Mouse (Mus musculus): ENCODE measurements around the gene Gbp8. TPM values are rescaled to one million over a fixed set of nuclear protein-coding genes. Genes with fewer than 3 reads are reported as not detected.

The Gbp8 gene
- polyA plus RNA-seq, 1 experiment from 2014 or later = 0.78 TPM

GRCm38 (mm10) chr5:105011570-105011969 is 127.8 kb downstream of the Gbp8 start:
- H3K27ac ChIP-seq (ENCODE audit: low read length) = no peak overlapping the region
- DNase-seq (ENCODE audit: low spot score) (no peak), ATAC-seq (no peak)
- TF ChIP-seq EP300 (IDR thresholded peaks at IDR 0.05) (no peak), CTCF (IDR thresholded peaks at IDR 0.05) (no peak)
- no peak overlapping the region for H3K4me2 ChIP-seq (replicated peaks; ENCODE audit: low read depth, low read length)
- no peaks in the 10 kb centered on the region for H3K36me3 ChIP-seq (ENCODE audit: insufficient read depth, low read length)
- no peaks in the 10 kb centered on the region for H3K27me3 ChIP-seq (replicated peaks; ENCODE audit: insufficient read depth, low read length)
- 80% methylated on average over 3 of the region's 4 CpGs for WGBS
- no peaks in the 10 kb centered on the region for H3K4me1 ChIP-seq (ENCODE audit: insufficient read depth, low read depth, low read length)
- no peak overlapping the region for H3K9ac ChIP-seq (replicated peaks; ENCODE audit: low read depth)
- no peak overlapping the region for H3K4me3 ChIP-seq (ENCODE audit: low read depth, low read length)
- 0 out of 2 replicates have a peak, but pooled peaks cover 2% of the 10 kb centered on the region for H3K9me3 ChIP-seq (ENCODE audit: low read length)

- Histone ChIP-seq H3K4me1 (ENCODE audit: insufficient read depth, low read depth, low read length) (no peaks in the 10 kb centered on the region), H3K9me3 (ENCODE audit: low read length) (0 out of 2 replicates have a peak, but pooled peaks cover 2% of the 10 kb centered on the region), H3K27ac (ENCODE audit: low read length) (no peak overlapping the region), H3K9ac (replicated peaks; ENCODE audit: low read depth) (no peak overlapping the region), H3K4me3 (ENCODE audit: low read depth, low read length) (no peak overlapping the region), H3K27me3 (replicated peaks; ENCODE audit: insufficient read depth, low read length) (no peaks in the 10 kb centered on the region), H3K36me3 (ENCODE audit: insufficient read depth, low read length) (no peaks in the 10 kb centered on the region), H3K4me2 (replicated peaks; ENCODE audit: low read depth, low read length) (no peak overlapping the region)
- no peak for TF ChIP-seq EP300 (IDR thresholded peaks at IDR 0.05)
- TF ChIP-seq CTCF (IDR thresholded peaks at IDR 0.05) = no peak
- ATAC-seq (no peak), DNase-seq (ENCODE audit: low spot score) (no peak)
These were observed 129.0 kb downstream of the Gbp8 start for GRCm38 (mm10) chr5:105010376-105010775.

DNA sequence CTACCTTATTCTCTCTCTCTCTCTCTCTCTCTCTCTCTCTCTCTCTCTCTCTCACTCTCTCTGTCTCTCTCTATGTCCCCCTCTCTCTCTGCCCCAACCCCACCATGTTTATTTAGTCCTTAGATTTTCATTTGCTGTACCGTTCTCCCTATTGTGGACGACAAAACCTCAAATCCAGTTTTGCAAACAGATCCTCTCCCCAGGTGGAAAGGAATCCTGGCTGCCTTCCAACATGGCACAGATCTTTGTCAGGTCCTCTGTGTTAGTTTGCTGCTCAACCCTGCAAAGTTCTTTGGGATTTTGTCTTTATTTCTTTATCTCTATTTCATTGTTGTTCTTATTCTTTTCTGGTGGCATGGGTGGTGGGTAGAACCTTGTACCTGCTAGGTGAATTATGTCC is 149.9 kb downstream of the Gbp8 start:
- TF ChIP-seq CTCF (IDR thresholded peaks at IDR 0.05) (no peak), EP300 (IDR thresholded peaks at IDR 0.05) (no peak)
- 83% methylated on average over 2 of the region's 2 CpGs for WGBS
- no peak overlapping the region for H3K4me2 ChIP-seq (replicated peaks; ENCODE audit: low read depth, low read length)
- H3K27me3 ChIP-seq (replicated peaks; ENCODE audit: insufficient read depth, low read length) = no peaks in the 10 kb centered on the region
- DNase-seq (ENCODE audit: low spot score) (no peak), ATAC-seq (no peak)
- no peaks in the 10 kb centered on the region for H3K9me3 ChIP-seq (ENCODE audit: low read length)
- no peaks in the 10 kb centered on the region for H3K36me3 ChIP-seq (ENCODE audit: insufficient read depth, low read length)
- no peak overlapping the region for H3K4me3 ChIP-seq (ENCODE audit: low read depth, low read length)
- no peak overlapping the region for H3K27ac ChIP-seq (ENCODE audit: low read length)
- H3K4me1 ChIP-seq (ENCODE audit: insufficient read depth, low read depth, low read length) = no peaks in the 10 kb centered on the region
- H3K9ac ChIP-seq (replicated peaks; ENCODE audit: low read depth) = no peak overlapping the region

DNA sequence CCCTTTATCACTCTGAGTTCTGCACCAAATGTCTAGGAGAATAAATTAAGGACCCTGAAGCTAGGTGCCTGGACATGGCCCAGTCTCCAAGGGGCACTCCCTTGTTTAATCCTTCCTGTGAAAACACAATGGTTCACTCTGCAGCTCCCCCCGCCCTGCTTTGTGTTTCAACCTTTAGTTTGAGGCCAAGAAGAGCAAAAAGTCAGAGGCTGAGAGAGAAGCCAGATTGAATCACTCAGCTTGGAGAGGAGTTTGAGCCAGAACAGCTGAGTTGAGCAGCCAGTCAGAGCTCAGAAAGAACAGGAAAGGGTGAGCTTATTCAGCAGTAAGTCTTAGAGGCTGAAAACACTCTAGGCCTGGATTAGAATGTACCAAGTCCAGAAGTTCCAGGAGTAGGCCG is 151.3 kb downstream of the Gbp8 start:
- no peaks in the 10 kb centered on the region for H3K27me3 ChIP-seq (replicated peaks; ENCODE audit: insufficient read depth, low read length)
- WGBS = 50% methylated on average over 2 of the region's 2 CpGs
- no peaks in the 10 kb centered on the region for H3K9me3 ChIP-seq (ENCODE audit: low read length)
- no peak overlapping the region for H3K4me2 ChIP-seq (replicated peaks; ENCODE audit: low read depth, low read length)
- H3K27ac ChIP-seq (ENCODE audit: low read length) = no peak overlapping the region
- H3K4me3 ChIP-seq (ENCODE audit: low read depth, low read length) = no peak overlapping the region
- no peaks in the 10 kb centered on the region for H3K36me3 ChIP-seq (ENCODE audit: insufficient read depth, low read length)
- H3K4me1 ChIP-seq (ENCODE audit: insufficient read depth, low read depth, low read length) = no peaks in the 10 kb centered on the region
- no peak overlapping the region for H3K9ac ChIP-seq (replicated peaks; ENCODE audit: low read depth)
- peak; percentile 50 for ATAC-seq
- TF ChIP-seq EP300 (IDR thresholded peaks at IDR 0.05) (peak; percentile 37; the same call in 1 of the 2 replicates), CTCF (IDR thresholded peaks at IDR 0.05) (no peak)
- no peak for DNase-seq (ENCODE audit: low spot score)

DNA sequence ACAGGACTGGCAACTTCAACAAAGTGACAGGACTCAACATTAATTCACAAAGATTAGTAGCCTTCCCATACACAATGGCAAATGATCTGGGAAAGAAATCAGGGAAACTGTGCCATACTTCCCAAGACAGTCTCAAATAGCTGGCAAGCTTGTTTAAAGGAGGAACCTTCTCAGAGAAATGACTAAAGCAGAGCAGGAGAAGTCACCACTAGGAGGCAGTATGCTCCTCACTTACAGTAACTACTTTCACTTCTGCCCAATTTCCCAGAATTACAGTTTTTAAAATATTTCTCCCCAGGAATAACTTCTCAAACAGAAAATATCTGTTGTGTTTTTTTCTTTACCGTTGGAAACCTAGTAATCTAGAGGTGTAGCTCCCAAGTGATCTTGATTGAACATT is 152.6 kb downstream of the Gbp8 start:
- Histone ChIP-seq H3K4me2 (replicated peaks; ENCODE audit: low read depth, low read length) (no peak overlapping the region), H3K27me3 (replicated peaks; ENCODE audit: insufficient read depth, low read length) (no peaks in the 10 kb centered on the region), H3K9ac (replicated peaks; ENCODE audit: low read depth) (no peak overlapping the region), H3K27ac (ENCODE audit: low read length) (no peak overlapping the region), H3K9me3 (ENCODE audit: low read length) (no peaks in the 10 kb centered on the region), H3K36me3 (ENCODE audit: insufficient read depth, low read length) (no peaks in the 10 kb centered on the region), H3K4me3 (ENCODE audit: low read depth, low read length) (no peak overlapping the region), H3K4me1 (ENCODE audit: insufficient read depth, low read depth, low read length) (no peaks in the 10 kb centered on the region)
- TF ChIP-seq CTCF (IDR thresholded peaks at IDR 0.05) (peak; percentile 70), EP300 (IDR thresholded peaks at IDR 0.05) (no peak)
- WGBS = 35% methylated on average over 1 of the region's 1 CpGs
- peak; percentile 74 for DNase-seq (ENCODE audit: low spot score)
- ATAC-seq = no peak

DNA sequence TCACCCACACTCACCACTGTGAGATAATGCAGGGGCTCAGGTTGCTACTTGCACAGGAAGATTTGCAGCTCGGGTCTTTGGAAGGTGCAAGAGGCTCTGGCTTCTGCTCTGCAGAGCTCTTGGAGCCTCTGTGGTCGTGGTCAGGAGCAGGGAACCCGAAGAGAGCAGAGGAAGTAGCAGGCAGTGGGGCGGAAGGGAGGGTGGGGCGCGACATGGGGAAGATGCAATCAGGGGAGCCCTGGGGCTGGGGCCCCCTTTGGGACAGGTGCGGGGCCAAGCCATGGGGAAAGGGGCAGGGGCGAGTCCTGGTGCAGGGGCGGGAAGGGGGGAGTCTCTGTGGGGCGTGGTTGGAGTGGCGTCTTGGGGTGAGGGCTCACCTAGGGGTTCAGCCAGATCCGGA is 156.8 kb downstream of the Gbp8 start, which contains the start of gene Abcg3:
TSS of gene Abcg3 (minus strand) at position 184 of the 400 bp plus-strand sequence.
- TF ChIP-seq EP300 (IDR thresholded peaks at IDR 0.05) = no peak
- no peak for TF ChIP-seq CTCF (IDR thresholded peaks at IDR 0.05)
- peak; percentile 28 for DNase-seq (ENCODE audit: low spot score)
- Histone ChIP-seq H3K9ac (replicated peaks; ENCODE audit: low read depth) (no peak within 1 kb of the TSS), H3K27me3 (replicated peaks; ENCODE audit: insufficient read depth, low read length) (no peaks in the 10 kb centered on the region), H3K9me3 (ENCODE audit: low read length) (no peaks in the 10 kb centered on the region), H3K36me3 (ENCODE audit: insufficient read depth, low read length) (no peaks in the 10 kb centered on the region), H3K4me1 (ENCODE audit: insufficient read depth, low read depth, low read length) (no peaks in the 10 kb centered on the region), H3K27ac (ENCODE audit: low read length) (no peak within 1 kb of the TSS), H3K4me2 (replicated peaks; ENCODE audit: low read depth, low read length) (peak within 1 kb of the TSS; percentile 48), H3K4me3 (ENCODE audit: low read depth, low read length) (peak within 1 kb of the TSS; percentile 6; the same call in 1 of the 2 replicates)
- ATAC-seq = no peak
- WGBS = 29% methylated on average over 12 of the region's 12 CpGs

DNA sequence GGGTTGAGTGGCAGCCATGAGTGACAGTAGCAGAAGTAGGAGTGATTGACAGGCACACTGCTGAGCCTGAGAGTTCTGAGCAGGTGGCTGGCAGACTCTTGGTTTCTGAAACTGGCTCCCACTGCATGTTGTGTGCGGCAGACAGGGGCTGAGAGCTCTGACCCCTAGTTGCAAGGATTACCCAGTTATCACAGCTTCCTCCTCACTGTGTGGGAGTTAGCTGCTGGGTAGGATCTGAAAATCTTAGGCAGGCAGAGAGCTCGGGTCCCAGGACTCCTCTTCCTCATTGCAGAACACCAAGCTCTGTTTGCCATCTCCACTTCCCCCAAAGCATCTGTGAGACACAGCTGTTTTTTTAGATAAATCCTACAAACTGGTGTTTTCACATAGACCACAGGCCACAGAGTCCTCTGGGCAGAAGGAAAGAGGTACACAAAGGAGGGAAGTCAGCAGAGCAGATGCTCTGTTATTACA is 160.3 kb downstream of the Gbp8 start:
- WGBS = 61% methylated on average over 2 of the region's 2 CpGs
- no peak for DNase-seq (ENCODE audit: low spot score)
- no peak for ATAC-seq

More for the DNA sequence above, 160.3 kb downstream of the Gbp8 start:
- Histone ChIP-seq H3K4me2 (replicated peaks; ENCODE audit: low read depth, low read length) (no peak overlapping the region), H3K36me3 (ENCODE audit: insufficient read depth, low read length) (no peaks in the 10 kb centered on the region), H3K27ac (ENCODE audit: low read length) (no peak overlapping the region), H3K9me3 (ENCODE audit: low read length) (no peaks in the 10 kb centered on the region), H3K27me3 (replicated peaks; ENCODE audit: insufficient read depth, low read length) (no peaks in the 10 kb centered on the region), H3K4me1 (ENCODE audit: insufficient read depth, low read depth, low read length) (no peaks in the 10 kb centered on the region), H3K4me3 (ENCODE audit: low read depth, low read length) (no peak overlapping the region), H3K9ac (replicated peaks; ENCODE audit: low read depth) (no peak overlapping the region)
- TF ChIP-seq CTCF (IDR thresholded peaks at IDR 0.05) = no peak
- TF ChIP-seq EP300 (IDR thresholded peaks at IDR 0.05) = no peak

Other genes starting within 250 kb of the Gbp8 start
- gene Abcg3, start 156.8 kb downstream of the Gbp8 start, polyA plus RNA-seq (2015; fragmentation: Nextera tagmentation; extraction: Ambion mirVana) = 1.3 and 1.4 TPM in 2 replicates
- 8.7 TPM in 2 replicates for gene Gbp9, start within 50 bp of the Gbp8 start, polyA plus RNA-seq (2015; fragmentation: Nextera tagmentation; extraction: Ambion mirVana)
- 5.1 and 5.9 TPM in 2 replicates for gene Gbp4, start within 50 bp of the Gbp8 start, polyA plus RNA-seq (2015; fragmentation: Nextera tagmentation; extraction: Ambion mirVana)
- 0.55 TPM in 1 of 2 replicates, not detected in the other for gene Gbp10, start 100.0 kb upstream of the Gbp8 start, polyA plus RNA-seq (2015; fragmentation: Nextera tagmentation; extraction: Ambion mirVana)
- 0.07 TPM in 2 replicates for gene Gm43302, start 154.2 kb upstream of the Gbp8 start, polyA plus RNA-seq (2015; fragmentation: Nextera tagmentation; extraction: Ambion mirVana)
- gene Gbp6, start 154.2 kb upstream of the Gbp8 start, polyA plus RNA-seq (2015; fragmentation: Nextera tagmentation; extraction: Ambion mirVana) = 3.1 and 4.5 TPM in 2 replicates

Data from lung, postnatal 0 days (tissue).